Mouse (Mus musculus) kidney, adult 8-10 months (tissue): ENCODE measurements at regions not wholly inside any gene's neighbourhood (a gene's known extent, or its start where the extent isn't known, plus 50 kb on each side); places are given as distances from the start of the nearest gene placed in this dataset.

Source experiments
- DNase-seq, 2 experiments: peaks; one replicate each; pipeline ENCODE4 v3.0.0; 2022

- no peak for DNase-seq
Observed at GRCm38 (mm10) chr4:152724026-152724425, 246.4 kb upstream of the Kcnab2 start.

GRCm38 (mm10) chr4:152720528-152720927 is 242.9 kb upstream of the Kcnab2 start:
- DNase-seq: no peak

GRCm38 (mm10) chr4:152719416-152720127 is 241.9 kb upstream of the Kcnab2 start:
- no peak for DNase-seq

- no peak for DNase-seq
Observed at GRCm38 (mm10) chr4:152710339-152710738, 232.7 kb upstream of the Kcnab2 start.

GRCm38 (mm10) chr4:152700217-152700616 is 222.5 kb upstream of the Kcnab2 start:
- DNase-seq: peak in 1 of 2 experiments; percentile 18

- no peak for DNase-seq
Observed at GRCm38 (mm10) chr4:152697247-152697960, 219.7 kb upstream of the Kcnab2 start.

- DNase-seq: no peak
Observed at GRCm38 (mm10) chr4:152691735-152692134, 214.1 kb upstream of the Kcnab2 start.

GRCm38 (mm10) chr4:152691302-152691701 is 213.6 kb upstream of the Kcnab2 start:
- no peak for DNase-seq

GRCm38 (mm10) chr4:152690766-152691165 is 213.1 kb upstream of the Kcnab2 start:
- DNase-seq: no peak

- DNase-seq: no peak
Observed at GRCm38 (mm10) chr4:152689831-152690230, 212.2 kb upstream of the Kcnab2 start.

- no peak for DNase-seq
Observed at GRCm38 (mm10) chr4:152686509-152687081, 208.9 kb upstream of the Kcnab2 start.

GRCm38 (mm10) chr4:152674140-152674539 is 196.5 kb upstream of the Kcnab2 start:
- no peak for DNase-seq

GRCm38 (mm10) chr4:152663482-152663881 is 185.8 kb upstream of the Kcnab2 start:
- peak in 1 of 2 experiments; percentile 19 for DNase-seq

GRCm38 (mm10) chr4:152663069-152663468 is 185.4 kb upstream of the Kcnab2 start:
- no peak for DNase-seq

- no peak for DNase-seq
Observed at GRCm38 (mm10) chr4:152662439-152662838, 184.8 kb upstream of the Kcnab2 start.

GRCm38 (mm10) chr4:152650198-152650597 is 172.5 kb upstream of the Kcnab2 start:
- no peak for DNase-seq

- peak; percentile 16 to 35 for DNase-seq
Observed at GRCm38 (mm10) chr4:152647620-152648019, 169.9 kb upstream of the Kcnab2 start.

- no peak for DNase-seq
Observed at GRCm38 (mm10) chr4:152647084-152647483, 169.4 kb upstream of the Kcnab2 start.

- no peak for DNase-seq
Observed at GRCm38 (mm10) chr4:152637088-152637487, 159.4 kb upstream of the Kcnab2 start.

GRCm38 (mm10) chr4:152633896-152634295 is 156.2 kb upstream of the Kcnab2 start:
- DNase-seq: no peak

GRCm38 (mm10) chr4:152628111-152628510 is 150.4 kb upstream of the Kcnab2 start:
- no peak for DNase-seq

GRCm38 (mm10) chr4:152625032-152626003 is 147.6 kb upstream of the Kcnab2 start:
- DNase-seq: peak; percentile 5 to 13
